Mouse (Mus musculus) CH12.LX (cell line): ENCODE measurements around the gene Sav1.

Experiments
- BHLHE40 ChIP-seq: IDR thresholded peaks from 2 replicates; pipeline ENCODE4 v1.6.1; 2011; ENCODE audit warnings: mild to moderate bottlenecking, low read depth, low read length, improper control_type of control experiment
- CTCF ChIP-seq, 2 experiments: IDR thresholded peaks in 1 of 2; conservative IDR thresholded peaks in 1 of 2; 2 replicates each; pipeline ENCODE4 v1.5.1; 2011 to 2012; ENCODE audit warnings: low read depth in 2 of 2, low read length in 2 of 2, improper control_type of control experiment in 1 of 2, inconsistent platforms in 1 of 2, mild to moderate bottlenecking in 1 of 2, moderate library complexity in 1 of 2
- EP300 ChIP-seq: IDR thresholded peaks from 2 replicates; pipeline ENCODE4 v1.6.1; 2011; ENCODE audit warnings: low read length, improper control_type of control experiment
- GABPA ChIP-seq: IDR thresholded peaks from 2 replicates; pipeline ENCODE4 v1.6.1; 2012; ENCODE audit warnings: low read depth, low read length, improper control_type of control experiment, inconsistent platforms; ENCODE audit not compliant: insufficient replicate concordance
- NELFE ChIP-seq: IDR thresholded peaks from 2 replicates; pipeline ENCODE4 v1.6.1; 2011; ENCODE audit warnings: low read depth, low read length, improper control_type of control experiment
- POLR2AphosphoS2 ChIP-seq: IDR thresholded peaks from 2 replicates; pipeline ENCODE4 v1.6.1; 2011; ENCODE audit warnings: low read depth, low read length, improper control_type of control experiment
- RAD21 ChIP-seq: IDR thresholded peaks from 2 replicates; pipeline ENCODE4 v1.6.1; 2011; ENCODE audit warnings: low read depth, mild to moderate bottlenecking, low read length, improper control_type of control experiment, moderate library complexity
- SMC3 ChIP-seq: IDR thresholded peaks from 2 replicates; pipeline ENCODE4 v1.6.1; 2011; ENCODE audit warnings: low read depth, low read length, improper control_type of control experiment
- TBP ChIP-seq: conservative IDR thresholded peaks from 2 replicates; pipeline ENCODE4 v1.6.1; 2011; ENCODE audit warnings: low read depth, low read length, improper control_type of control experiment

GRCm38 (mm10) chr12:69982874-69983273 is 3.9 kb downstream of the Sav1 start:
- no peak for TF ChIP-seq TBP
- TF ChIP-seq CTCF (conservative IDR thresholded peaks at IDR 0.05 in 1 of 2, IDR thresholded peaks at IDR 0.05 in 1 of 2; ENCODE audit: low read depth in 2 of 2, low read length in 2 of 2) = peak in 1 of 2 experiments; percentile 50; a peak in 2 of 4 replicates
- no peak for TF ChIP-seq BHLHE40
- TF ChIP-seq EP300 = no peak
- TF ChIP-seq POLR2AphosphoS2 = no peak
- TF ChIP-seq RAD21 = peak; percentile 49
- peak; percentile 49 for TF ChIP-seq SMC3
- no peak for TF ChIP-seq GABPA
- TF ChIP-seq NELFE = no peak
